Mouse (Mus musculus) liver, adult 2 months (tissue): ENCODE measurements around the gene Ipo9. TPM values are rescaled to one million over a fixed set of nuclear protein-coding genes. Genes with fewer than 3 reads are reported as not detected.

Source experiments
- DNase-seq: peaks from one replicate; pipeline ENCODE4 v3.0.0-alpha.2; 2011; ENCODE audit warnings: low read depth, low spot score; ENCODE audit errors: extremely low read depth
- H3K27ac ChIP-seq: fragments of 200-500 bp; replicated peaks from 2 replicates; pipeline ENCODE4 v1.5.1; 2012; ENCODE audit warnings: low read depth, mild to moderate bottlenecking, control low read depth, inconsistent platforms, low read length; ENCODE audit not compliant: insufficient read depth
- H3K27me3 ChIP-seq: fragments of 200-500 bp; 2 replicates; pipeline ENCODE4 v1.6.1; 2012; ENCODE audit warnings: mild to moderate bottlenecking, moderate library complexity, low read length, inconsistent platforms; ENCODE audit not compliant: control insufficient read depth, insufficient read depth
- H3K36me3 ChIP-seq: fragments of 200-500 bp; 2 replicates; pipeline ENCODE4 v1.6.1; 2012; ENCODE audit warnings: low read length, inconsistent platforms; ENCODE audit not compliant: control insufficient read depth, insufficient read depth
- H3K4me1 ChIP-seq: fragments of 200-500 bp; 2 replicates; pipeline ENCODE4 v1.6.1; 2011; ENCODE audit warnings: low read length; ENCODE audit not compliant: control insufficient read depth, insufficient read depth
- H3K4me3 ChIP-seq: fragments of 200-500 bp; 2 replicates; pipeline ENCODE4 v1.5.1; 2011; ENCODE audit warnings: low read depth, mild to moderate bottlenecking, control low read depth, low read length, moderate library complexity; ENCODE audit not compliant: insufficient read depth
- H3K79me2 ChIP-seq: fragments of 200-500 bp; 2 replicates; pipeline ENCODE4 v1.6.1; 2012; ENCODE audit warnings: inconsistent platforms, mild to moderate bottlenecking, low read length, moderate library complexity; ENCODE audit not compliant: control insufficient read depth, insufficient read depth
- H3K9ac ChIP-seq: fragments of 200-500 bp; 2 replicates; pipeline ENCODE4 v1.6.1; 2012; ENCODE audit warnings: low read depth, mild to moderate bottlenecking, control low read depth, inconsistent platforms, low read length
- CTCF ChIP-seq: fragments of 200-500 bp; IDR thresholded peaks from 2 replicates; pipeline ENCODE4 v1.5.1; 2011; ENCODE audit warnings: low read depth, low read length, control low read depth
- POLR2A ChIP-seq: fragments of 200-500 bp; IDR thresholded peaks from 2 replicates; pipeline ENCODE4 v1.6.1; 2011; ENCODE audit warnings: low read length, control low read depth; ENCODE audit not compliant: insufficient read depth; ENCODE audit errors: extremely low read depth
- WGBS: fragments of 180-500 bp; shearing (Covaris S2); methylation state at CpG from one replicate; pipeline ENCODE4 v1.1.7; 2018; 5-methylcytosine and 5-hydroxymethylcytosine counted together
- polyA plus RNA-seq: library from polyadenylated mRNA; depleted of rRNA; stranded (reverse); fragments of >200 nt; gene quantifications from 2 replicates; pipeline ENCODE4 v1.2.3, GENCODE M21; 2012
- total RNA-seq: library from RNA; depleted of rRNA; stranded (reverse); fragments of >200 nt; gene quantifications from 2 replicates; pipeline ENCODE4 v1.2.3, GENCODE M21; 2014

Ipo9 gene
- total and polyA plus RNA-seq, 2 experiments: 17.1 to 29.5 TPM

DNA sequence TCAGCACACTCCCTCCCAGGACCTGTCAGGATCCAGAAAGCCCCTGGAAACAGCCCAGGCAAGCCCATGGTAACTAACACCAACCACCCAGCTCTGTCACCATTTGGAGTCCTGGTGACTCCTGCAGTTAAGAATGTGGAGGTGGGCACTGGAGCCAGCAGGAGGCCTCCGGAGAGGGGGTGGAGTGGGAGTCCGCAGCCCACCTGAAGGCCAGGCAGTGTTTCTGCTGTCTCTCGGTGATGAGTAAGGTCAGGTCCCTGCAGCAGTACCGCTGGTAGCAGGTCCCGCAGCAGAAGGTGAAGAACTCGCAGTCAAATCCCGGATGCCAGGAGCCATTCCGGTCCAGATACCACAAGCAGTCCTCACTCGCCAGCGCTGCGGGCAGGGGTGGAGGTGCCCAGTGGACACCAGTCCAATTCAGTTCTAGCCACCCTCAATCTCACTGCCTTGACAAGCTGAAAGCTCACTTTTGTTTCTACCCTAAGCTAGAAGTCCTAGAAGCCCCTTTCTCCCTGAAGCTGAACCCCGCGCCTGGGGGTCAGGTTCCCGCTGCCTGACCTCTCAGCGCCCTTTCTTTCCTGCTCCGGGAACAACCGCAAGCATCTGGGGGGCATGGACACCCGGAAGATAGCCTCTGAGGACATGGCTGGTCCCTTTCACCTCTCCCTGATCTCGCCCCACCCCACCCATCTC lies 56.0 kb downstream of the Ipo9 start:
- Histone ChIP-seq H3K36me3 (no peaks in the 10 kb centered on the region), H3K79me2 (no peaks in the 10 kb centered on the region), H3K9ac (peak overlapping the region; percentile 50), H3K27me3 (no peaks in the 10 kb centered on the region), H3K4me3 (peak overlapping the region; percentile 55), H3K27ac (no peak overlapping the region), H3K4me1 (0 out of 2 replicates have a peak, but pooled peaks cover 2% of the 10 kb centered on the region)
- DNase-seq: no peak
- WGBS: 13% methylated on average over 19 of the region's 19 CpGs
- TF ChIP-seq CTCF (no peak), POLR2A (no peak)

DNA sequence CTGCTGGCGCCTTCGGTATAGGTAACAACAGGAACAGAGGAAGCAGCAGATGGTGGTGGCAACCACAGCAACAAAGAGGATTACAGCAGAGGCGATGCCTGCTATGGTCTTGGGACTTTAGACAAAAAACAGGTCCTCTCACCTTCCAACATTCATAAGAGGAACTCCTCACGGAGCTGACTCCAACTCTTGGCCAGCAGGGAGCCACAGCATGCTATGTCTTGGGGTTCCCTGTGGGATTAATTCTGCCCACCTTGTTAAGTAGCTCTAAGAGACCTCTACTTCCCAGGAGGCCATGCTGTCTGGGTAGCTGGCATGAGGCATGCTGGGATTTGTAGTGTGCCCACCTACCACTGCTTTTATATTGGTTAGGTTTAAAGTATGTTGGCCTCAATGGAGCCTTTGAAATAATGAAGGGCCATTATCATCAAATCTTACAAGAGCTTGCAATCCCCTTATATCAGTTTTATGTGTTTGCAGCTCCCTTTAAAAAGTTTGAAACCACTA lies 57.1 kb downstream of the Ipo9 start:
- Histone ChIP-seq H3K79me2 (no peaks in the 10 kb centered on the region), H3K9ac (no peak overlapping the region), H3K27me3 (no peaks in the 10 kb centered on the region), H3K4me1 (peaks cover 5% of the 10 kb centered on the region; the same call in 1 of the 2 replicates), H3K27ac (no peak overlapping the region), H3K36me3 (no peaks in the 10 kb centered on the region), H3K4me3 (no peak overlapping the region)
- DNase-seq: no peak
- 88% methylated on average over 4 of the region's 4 CpGs for WGBS
- TF ChIP-seq POLR2A (no peak), CTCF (no peak)

DNA sequence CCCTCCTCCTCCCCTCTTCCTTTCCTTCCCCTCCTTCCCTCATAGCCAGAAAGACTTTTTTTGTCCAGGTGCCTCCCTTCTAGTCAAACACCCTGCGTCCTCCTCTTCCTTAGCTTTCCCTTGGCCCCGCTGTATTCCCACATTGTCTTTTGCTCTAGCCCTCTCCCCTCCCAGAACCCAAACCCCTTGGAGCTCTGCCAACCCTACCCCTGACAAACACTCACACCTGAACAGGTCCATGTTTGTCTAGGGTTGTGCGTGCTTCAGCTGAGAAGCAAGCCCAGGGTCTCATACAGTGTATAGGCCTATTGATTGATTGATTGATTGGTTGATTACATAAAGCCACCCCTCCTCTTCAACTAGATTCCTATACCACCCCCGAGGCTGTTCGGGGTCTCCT lies 60.9 kb downstream of the Ipo9 start:
- Histone ChIP-seq H3K36me3 (no peaks in the 10 kb centered on the region), H3K4me1 (peaks cover 2% of the 10 kb centered on the region; the same call in 1 of the 2 replicates), H3K27ac (no peak overlapping the region), H3K27me3 (no peaks in the 10 kb centered on the region), H3K79me2 (no peaks in the 10 kb centered on the region), H3K4me3 (no peak overlapping the region), H3K9ac (no peak overlapping the region)
- no peak for DNase-seq
- 68% methylated on average over 5 of the region's 5 CpGs for WGBS
- TF ChIP-seq POLR2A: no peak
- TF ChIP-seq CTCF: no peak

DNA sequence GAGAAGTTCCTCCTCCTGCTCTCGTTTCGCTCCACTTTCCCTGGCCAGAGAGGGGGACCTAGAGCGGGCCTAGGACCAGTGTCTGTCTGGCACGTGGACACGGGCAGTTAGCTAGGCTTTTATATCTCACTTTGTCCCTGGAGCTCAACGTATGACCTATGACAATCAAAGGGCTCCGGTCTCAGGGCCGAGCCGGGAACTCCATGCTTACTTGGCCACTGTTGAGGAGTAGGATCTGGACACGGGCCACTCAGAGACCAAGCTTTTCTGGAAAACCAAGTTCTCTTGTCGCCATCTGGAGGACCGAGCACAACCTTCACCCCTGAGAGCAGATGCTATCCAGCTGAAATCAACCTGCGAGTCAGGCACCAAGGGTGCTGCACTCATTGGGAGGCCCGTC lies 61.3 kb downstream of the Ipo9 start:
- Histone ChIP-seq H3K4me3 (no peak overlapping the region), H3K36me3 (no peaks in the 10 kb centered on the region), H3K9ac (no peak overlapping the region), H3K27me3 (no peaks in the 10 kb centered on the region), H3K27ac (no peak overlapping the region), H3K4me1 (peaks cover 2% of the 10 kb centered on the region; the same call in 1 of the 2 replicates), H3K79me2 (no peaks in the 10 kb centered on the region)
- WGBS: 22% methylated on average over 14 of the region's 14 CpGs
- peak; percentile 21 for DNase-seq
- no peak for TF ChIP-seq POLR2A
- peak; percentile 36 for TF ChIP-seq CTCF

DNA sequence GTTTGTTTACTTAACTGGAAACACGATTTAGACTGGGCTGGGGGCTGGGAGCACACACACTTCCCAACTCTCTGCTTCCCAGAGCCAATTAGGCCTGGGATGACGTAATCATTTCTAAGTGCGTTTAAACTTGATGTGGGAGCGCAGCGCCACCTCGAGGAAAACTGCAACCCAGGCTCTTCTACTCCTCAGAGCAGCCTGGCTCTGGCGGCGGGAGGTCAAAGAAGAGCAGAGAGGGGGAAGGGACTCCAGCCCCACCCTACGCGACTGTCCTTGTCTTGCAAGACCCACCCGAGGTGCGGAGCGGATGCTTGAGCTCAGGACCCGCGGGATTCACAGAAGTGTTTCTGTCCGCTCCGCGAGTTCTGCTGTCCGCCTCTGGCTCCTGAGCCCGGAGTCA lies 62.1 kb downstream of the Ipo9 start:
- WGBS: 1% methylated on average over 20 of the region's 20 CpGs
- no peak for TF ChIP-seq POLR2A
- peak; percentile 92 for TF ChIP-seq CTCF
- no peaks in the 10 kb centered on the region for H3K36me3 ChIP-seq
- no peaks in the 10 kb centered on the region for H3K79me2 ChIP-seq
- DNase-seq: peak; percentile 72
- peak overlapping the region; percentile 51; the same call in 1 of the 2 replicates for H3K4me3 ChIP-seq
- H3K27ac ChIP-seq: no peak overlapping the region
- H3K9ac ChIP-seq: no peak overlapping the region
- H3K4me1 ChIP-seq: peaks cover 2% of the 10 kb centered on the region; the same call in 1 of the 2 replicates
- no peaks in the 10 kb centered on the region for H3K27me3 ChIP-seq

DNA sequence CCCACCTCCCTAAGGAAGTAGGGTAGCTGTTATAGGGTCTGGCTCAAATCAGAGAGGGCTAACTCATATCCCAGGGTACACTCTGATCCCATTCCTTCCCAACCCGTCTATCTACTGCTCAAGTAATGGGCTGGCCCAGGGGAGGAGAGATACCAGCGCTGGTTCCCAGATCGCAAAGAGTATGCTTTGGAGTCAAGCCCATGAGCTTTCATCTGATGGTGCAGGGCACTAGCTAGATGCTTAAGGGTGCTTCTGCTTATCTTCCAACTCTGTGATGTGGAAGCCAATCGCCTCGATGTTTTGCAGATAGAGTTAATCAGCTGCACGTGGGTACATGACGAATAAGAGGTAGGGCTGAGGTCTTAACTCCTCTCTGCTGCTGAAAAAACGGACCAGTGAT lies 62.7 kb downstream of the Ipo9 start:
- no peak for DNase-seq
- H3K79me2 ChIP-seq: no peaks in the 10 kb centered on the region
- WGBS: 77% methylated on average over 8 of the region's 8 CpGs

More for the DNA sequence above, 62.7 kb downstream of the Ipo9 start:
- Histone ChIP-seq H3K4me3 (no peak overlapping the region), H3K9ac (no peak overlapping the region), H3K27me3 (no peaks in the 10 kb centered on the region), H3K4me1 (peaks cover 2% of the 10 kb centered on the region; the same call in 1 of the 2 replicates), H3K27ac (no peak overlapping the region), H3K36me3 (no peaks in the 10 kb centered on the region)
- no peak for TF ChIP-seq CTCF
- TF ChIP-seq POLR2A: no peak
